Mouse (Mus musculus) liver, embryonic 14.5 days (tissue): ENCODE results near the gene Gng8.

ENCODE experiments used
- CTCF ChIP-seq: IDR thresholded peaks from 2 replicates; pipeline ENCODE4 v1.5.1; 2016; ENCODE audit warnings: antibody characterized with exemption, low read depth, control low read depth
- EP300 ChIP-seq: IDR thresholded peaks from 2 replicates; pipeline ENCODE4 v1.6.1; 2016; ENCODE audit warnings: antibody characterized with exemption, low read depth

GRCm38 (mm10) chr7:16940292-16940691 lies 48.7 kb downstream of the Gng8 start:
- TF ChIP-seq CTCF = no peak
- no peak for TF ChIP-seq EP300
